Mouse (Mus musculus): ENCODE data around the gene Trex2. TPM values are rescaled to one million over a fixed set of nuclear protein-coding genes. Genes with fewer than 3 reads are reported as not detected.
"Not testable (repeated sequence)": the region's sequence is repeated elsewhere in the genome, so short reads cannot be mapped to it uniquely, and the experiment has no call there.

Gene Trex2
- polyA plus RNA-seq, 1 experiment from 2014 or later = not detected

DNA sequence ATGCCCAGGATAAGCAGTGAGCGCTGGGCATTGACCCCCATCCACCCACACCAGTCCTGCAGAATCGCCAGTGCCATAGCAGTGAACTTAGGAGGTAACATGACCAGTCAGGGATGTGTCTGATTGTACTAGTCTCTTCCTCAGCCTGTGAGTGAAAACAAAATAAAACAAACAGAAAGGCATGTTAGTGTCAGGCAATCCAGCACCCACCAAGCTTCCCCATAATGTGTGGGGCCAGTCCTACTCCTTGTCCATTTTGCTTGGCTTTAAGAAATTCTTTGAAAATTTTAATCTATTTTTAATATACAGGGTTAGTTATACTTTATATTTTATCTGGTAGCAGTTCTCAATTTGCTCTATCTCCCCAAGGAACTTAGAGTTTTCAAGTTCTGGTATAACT, 36.5 kb downstream of the Trex2 start, which contains the start of gene Gm18336:
Gene Gm18336 (minus strand): TSS at position 101 of the 400 bp plus-strand sequence.
- not testable (repeated sequence) for H3K36me3 ChIP-seq (ENCODE audit: control insufficient read depth, insufficient read depth, low read length); H3K9ac ChIP-seq (ENCODE audit: low read depth, low read length); H3K4me1 ChIP-seq (ENCODE audit: control insufficient read depth, insufficient read depth, low read length); H3K27me3 ChIP-seq (replicated peaks; ENCODE audit: control insufficient read depth, insufficient read depth, low read length); H3K27ac ChIP-seq (ENCODE audit: low read length); H3K9me3 ChIP-seq (ENCODE audit: control insufficient read depth, low read length); ATAC-seq; H3K4me2 ChIP-seq (ENCODE audit: low read depth, low read length); H3K4me3 ChIP-seq (ENCODE audit: low read length)
- 80% methylated on average over 2 of the region's 2 CpGs for WGBS

DNA sequence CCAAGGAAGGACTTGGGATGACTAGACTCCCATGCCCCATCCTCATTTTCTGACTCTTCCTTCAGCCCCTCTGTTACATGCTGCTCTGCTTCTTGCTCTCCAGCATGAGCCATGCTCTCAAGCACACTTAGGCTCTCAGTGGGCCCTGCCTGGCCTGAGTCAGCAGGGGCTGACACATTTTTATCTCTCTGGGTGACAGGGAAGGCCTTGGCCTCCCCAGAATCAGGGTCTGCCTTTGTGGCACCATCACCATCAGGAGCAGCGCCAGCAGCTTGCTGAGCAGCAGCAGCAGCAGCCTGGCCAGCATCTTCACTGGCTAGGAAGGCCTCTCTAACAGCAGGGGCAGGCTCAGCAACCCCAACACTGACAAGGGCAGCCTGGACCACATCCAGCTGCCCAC, 38.7 kb downstream of the Trex2 start:
- H3K9me3 ChIP-seq (ENCODE audit: control insufficient read depth, low read length) = no peaks in the 10 kb centered on the region
- H3K4me2 ChIP-seq (ENCODE audit: low read depth, low read length) = no peak overlapping the region
- 84% methylated on average over 1 of the region's 1 CpGs for WGBS
- no peak overlapping the region for H3K9ac ChIP-seq (ENCODE audit: low read depth, low read length)
- H3K4me1 ChIP-seq (ENCODE audit: control insufficient read depth, insufficient read depth, low read length) = no peaks in the 10 kb centered on the region
- no peak for ATAC-seq
- H3K36me3 ChIP-seq (ENCODE audit: control insufficient read depth, insufficient read depth, low read length) = no peaks in the 10 kb centered on the region
- no peaks in the 10 kb centered on the region for H3K27me3 ChIP-seq (replicated peaks; ENCODE audit: control insufficient read depth, insufficient read depth, low read length)
- H3K27ac ChIP-seq (ENCODE audit: low read length) = no peak overlapping the region
- H3K4me3 ChIP-seq (ENCODE audit: low read length) = no peak overlapping the region

DNA sequence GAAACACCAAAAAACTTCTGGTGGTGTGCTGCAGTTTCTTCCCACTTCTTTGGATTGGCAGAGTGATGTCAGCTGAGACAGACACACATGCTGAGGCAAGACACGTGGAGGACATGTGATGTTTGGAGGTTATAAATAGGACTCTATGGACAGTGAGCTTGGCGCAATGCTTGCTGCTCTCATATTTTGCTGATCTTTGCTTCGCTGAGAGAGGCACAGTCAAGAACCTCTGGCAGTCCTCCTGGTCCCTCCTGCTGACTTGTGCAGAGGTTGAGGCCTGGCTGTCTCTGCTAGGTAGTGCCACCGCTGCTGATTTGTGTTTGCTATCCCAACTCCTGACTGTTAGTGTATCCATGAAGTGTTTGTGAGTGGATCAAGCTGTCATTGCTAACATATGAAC, 43.7 kb downstream of the Trex2 start:
- Histone ChIP-seq H3K9me3 (ENCODE audit: control insufficient read depth, low read length) (no peaks in the 10 kb centered on the region), H3K4me2 (ENCODE audit: low read depth, low read length) (no peak overlapping the region), H3K27ac (ENCODE audit: low read length) (no peak overlapping the region), H3K9ac (ENCODE audit: low read depth, low read length) (no peak overlapping the region), H3K4me1 (ENCODE audit: control insufficient read depth, insufficient read depth, low read length) (no peaks in the 10 kb centered on the region), H3K4me3 (ENCODE audit: low read length) (no peak overlapping the region), H3K36me3 (ENCODE audit: control insufficient read depth, insufficient read depth, low read length) (no peaks in the 10 kb centered on the region), H3K27me3 (replicated peaks; ENCODE audit: control insufficient read depth, insufficient read depth, low read length) (no peaks in the 10 kb centered on the region)
- ATAC-seq = no peak
- 86% methylated on average over 4 of the region's 4 CpGs for WGBS

DNA sequence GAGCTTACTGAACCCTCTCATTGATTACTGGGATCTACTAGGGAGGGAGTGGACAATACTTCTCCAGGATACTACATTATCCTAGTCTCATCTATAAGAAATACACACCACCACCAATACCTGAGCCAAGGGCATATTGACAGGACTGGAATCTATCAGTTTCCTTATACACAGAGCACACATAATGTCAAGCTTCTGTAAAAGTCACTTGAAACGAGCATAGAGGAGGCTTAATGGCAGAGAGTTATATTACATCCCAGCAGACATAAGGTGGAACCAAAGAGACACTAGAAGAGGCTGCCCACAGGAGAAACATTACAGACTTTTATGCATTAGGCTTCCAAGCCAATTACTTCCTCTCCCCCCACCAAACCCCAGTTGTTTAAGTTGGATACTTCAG, 50.2 kb downstream of the Trex2 start:
- H3K36me3 ChIP-seq (ENCODE audit: control insufficient read depth, insufficient read depth, low read length) = no peaks in the 10 kb centered on the region
- no peak overlapping the region for H3K27ac ChIP-seq (ENCODE audit: low read length)
- no peak overlapping the region for H3K4me3 ChIP-seq (ENCODE audit: low read length)
- no peaks in the 10 kb centered on the region for H3K4me1 ChIP-seq (ENCODE audit: control insufficient read depth, insufficient read depth, low read length)
- H3K27me3 ChIP-seq (replicated peaks; ENCODE audit: control insufficient read depth, insufficient read depth, low read length) = no peaks in the 10 kb centered on the region
- ATAC-seq = no peak
- no peak overlapping the region for H3K9ac ChIP-seq (ENCODE audit: low read depth, low read length)
- no peak overlapping the region for H3K4me2 ChIP-seq (ENCODE audit: low read depth, low read length)
- H3K9me3 ChIP-seq (ENCODE audit: control insufficient read depth, low read length) = no peaks in the 10 kb centered on the region
- WGBS = 22% methylated on average over 1 of the region's 1 CpGs

DNA sequence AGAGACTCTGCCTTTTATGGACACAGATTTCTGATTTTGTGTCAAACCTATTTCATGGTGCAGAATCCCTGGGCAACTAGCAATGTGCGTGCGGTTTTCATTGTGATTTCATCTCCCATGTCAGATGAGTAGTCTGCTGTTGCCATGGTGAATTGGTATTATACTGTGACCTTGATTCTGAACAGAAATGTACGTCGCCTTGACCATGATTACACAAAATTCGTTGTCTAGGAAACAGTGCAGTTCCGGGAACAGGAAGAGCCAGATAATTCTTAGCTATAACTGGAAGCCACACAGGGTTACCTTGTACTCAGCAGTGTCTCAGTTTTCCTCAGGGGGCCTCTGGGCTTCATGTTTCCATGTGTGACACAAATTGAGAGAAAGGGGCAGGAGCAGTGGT, 50.7 kb downstream of the Trex2 start:
- no peak for ATAC-seq
- no peak overlapping the region for H3K4me3 ChIP-seq (ENCODE audit: low read length)
- no peaks in the 10 kb centered on the region for H3K27me3 ChIP-seq (replicated peaks; ENCODE audit: control insufficient read depth, insufficient read depth, low read length)
- no peaks in the 10 kb centered on the region for H3K36me3 ChIP-seq (ENCODE audit: control insufficient read depth, insufficient read depth, low read length)
- WGBS = 63% methylated on average over 6 of the region's 6 CpGs
- no peaks in the 10 kb centered on the region for H3K9me3 ChIP-seq (ENCODE audit: control insufficient read depth, low read length)
- H3K4me1 ChIP-seq (ENCODE audit: control insufficient read depth, insufficient read depth, low read length) = no peaks in the 10 kb centered on the region
- H3K4me2 ChIP-seq (ENCODE audit: low read depth, low read length) = no peak overlapping the region
- H3K9ac ChIP-seq (ENCODE audit: low read depth, low read length) = no peak overlapping the region
- H3K27ac ChIP-seq (ENCODE audit: low read length) = no peak overlapping the region

Other genes with a start within 250 kb of the Trex2 start
- gene Xlr3b, start 243.1 kb downstream of the Trex2 start, polyA plus RNA-seq (2015; fragmentation: Nextera tagmentation; extraction: Ambion mirVana) = 7.6 and 7.9 TPM in 2 replicates
- 1.8 and 1.9 TPM in 2 replicates for gene Xlr4b, start 221.0 kb downstream of the Trex2 start, polyA plus RNA-seq (2015; fragmentation: Nextera tagmentation; extraction: Ambion mirVana)
- gene F8a, start 207.1 kb downstream of the Trex2 start, polyA plus RNA-seq (2015; fragmentation: Nextera tagmentation; extraction: Ambion mirVana) = 14.7 and 14.9 TPM in 2 replicates
- 1.2 and 1.6 TPM in 2 replicates for gene Xlr4c, start 192.2 kb downstream of the Trex2 start, polyA plus RNA-seq (2015; fragmentation: Nextera tagmentation; extraction: Ambion mirVana)
- not detected in 2 replicates for gene Xlr3c, start 170.0 kb downstream of the Trex2 start, polyA plus RNA-seq (2015; fragmentation: Nextera tagmentation; extraction: Ambion mirVana)
- 0.40 and 0.42 TPM in 2 replicates for gene Xlr5a, start 142.4 kb downstream of the Trex2 start, polyA plus RNA-seq (2015; fragmentation: Nextera tagmentation; extraction: Ambion mirVana)
- 0.26 TPM in 1 of 2 replicates, not detected in the other for gene Xlr5c, start 142.4 kb downstream of the Trex2 start, polyA plus RNA-seq (2015; fragmentation: Nextera tagmentation; extraction: Ambion mirVana)
- not detected in 2 replicates for gene Gm45015, start 98.5 kb downstream of the Trex2 start, polyA plus RNA-seq (2015; fragmentation: Nextera tagmentation; extraction: Ambion mirVana)
- 7.4 and 8.1 TPM in 2 replicates for gene Zfp275, start 92.7 kb downstream of the Trex2 start, polyA plus RNA-seq (2015; fragmentation: Nextera tagmentation; extraction: Ambion mirVana)
- gene Gm18336, start 36.6 kb downstream of the Trex2 start, polyA plus RNA-seq (2015; fragmentation: Nextera tagmentation; extraction: Ambion mirVana) = not detected in 2 replicates
- 0.45 and 0.55 TPM in 2 replicates for gene Zfp92, start 24.2 kb downstream of the Trex2 start, polyA plus RNA-seq (2015; fragmentation: Nextera tagmentation; extraction: Ambion mirVana)
- gene Haus7, start 23.7 kb upstream of the Trex2 start, polyA plus RNA-seq (2015; fragmentation: Nextera tagmentation; extraction: Ambion mirVana) = 47.5 and 60.3 TPM in 2 replicates
- gene Bgn, start 48.3 kb upstream of the Trex2 start, polyA plus RNA-seq (2015; fragmentation: Nextera tagmentation; extraction: Ambion mirVana) = 48.1 and 54.3 TPM in 2 replicates
- gene Atp2b3, start 67.7 kb upstream of the Trex2 start, polyA plus RNA-seq (2015; fragmentation: Nextera tagmentation; extraction: Ambion mirVana) = 0.18 and 0.32 TPM in 2 replicates
- gene Dusp9, start 204.1 kb upstream of the Trex2 start, polyA plus RNA-seq (2015; fragmentation: Nextera tagmentation; extraction: Ambion mirVana) = 6.7 and 7.3 TPM in 2 replicates
- gene Pnck, start 224.8 kb upstream of the Trex2 start, polyA plus RNA-seq (2015; fragmentation: Nextera tagmentation; extraction: Ambion mirVana) = 9.8 and 11.4 TPM in 2 replicates
- 7.4 and 9.2 TPM in 2 replicates for gene Slc6a8, start 237.8 kb upstream of the Trex2 start, polyA plus RNA-seq (2015; fragmentation: Nextera tagmentation; extraction: Ambion mirVana)

Data from intestine, embryonic 16.5 days (tissue).